In the genomic region with DNA sequence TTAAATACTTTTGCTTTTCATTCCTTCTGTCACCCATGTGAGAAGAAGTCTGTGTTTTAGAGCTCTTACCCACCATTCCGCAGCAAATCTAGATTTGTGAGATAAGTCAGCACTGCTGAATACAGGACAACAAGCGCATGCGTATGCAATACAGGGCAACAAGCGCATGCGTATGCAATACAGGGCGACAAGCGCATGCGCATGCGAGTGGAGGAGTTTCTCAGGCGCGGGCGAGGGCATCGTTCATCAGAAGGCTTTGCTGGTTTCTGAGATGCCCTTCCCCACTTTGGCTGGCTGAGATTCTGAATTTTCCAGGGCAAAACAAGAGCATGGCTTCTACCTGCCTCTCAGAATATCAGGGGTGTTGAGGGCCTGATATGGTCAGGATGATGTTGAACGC, we compare ENCODE assay signal across 30 mouse cellular contexts.
"Had no signal": no experiment of that assay in that cellular context is flagged by ENCODE, and none has a peak within 500 bp of the region (broad histone marks: within the 10 kb centered on the region; RNA-seq: fewer than 3 reads in every experiment).

No protein-coding gene starts in this region.

- H3K27ac ChIP-seq: left cerebral cortex, adult 2 months; limb, embryonic 10.5 days; limb, embryonic 12.5 days; limb, embryonic 13.5 days; limb, embryonic 15.5 days; liver, embryonic 12.5 days; liver, embryonic 13.5 days; liver, embryonic 14.5 days; liver, embryonic 15.5 days; lung, embryonic 15.5 days; macrophage; midbrain, embryonic 10.5 days; midbrain, embryonic 12.5 days; midbrain, embryonic 13.5 days; midbrain, embryonic 15.5 days had no signal

- ATAC-seq: liver, embryonic 12.5 days; liver, postnatal 0 days; lung, postnatal 0 days; midbrain, embryonic 13.5 days; midbrain, embryonic 15.5 days had no signal

- H3K36me3 ChIP-seq: limb, embryonic 10.5 days; limb, embryonic 12.5 days; limb, embryonic 13.5 days; limb, embryonic 15.5 days; liver, embryonic 12.5 days; liver, embryonic 13.5 days; liver, embryonic 15.5 days; lung, embryonic 15.5 days; midbrain, embryonic 10.5 days; midbrain, embryonic 12.5 days; midbrain, embryonic 13.5 days; midbrain, embryonic 15.5 days had no signal

- DNase-seq: left cerebral cortex, postnatal 4 days; liver; liver, embryonic 13.5 days; liver, postnatal 0 days; lung, adult 18-20 months; lung, adult 2 months; lung, embryonic 14.5 days; lung, postnatal 10 days; lung, postnatal 14 days; lung, postnatal 36 days; lung, postnatal 4 days; midbrain, embryonic 14.5 days had no signal

- H3K27me3 ChIP-seq: limb, embryonic 12.5 days; limb, embryonic 15.5 days; liver, embryonic 12.5 days; liver, embryonic 13.5 days; liver, embryonic 15.5 days; lung, embryonic 15.5 days; megakaryocyte, embryonic 14.5 days; midbrain, embryonic 12.5 days; midbrain, embryonic 13.5 days; midbrain, embryonic 15.5 days had no signal

- H3K4me2 ChIP-seq: limb, embryonic 12.5 days; limb, embryonic 13.5 days; limb, embryonic 15.5 days; liver, embryonic 11.5 days; liver, embryonic 12.5 days; liver, embryonic 13.5 days; liver, embryonic 15.5 days; lung, embryonic 14.5 days; lung, embryonic 15.5 days; midbrain, embryonic 12.5 days; midbrain, embryonic 13.5 days; midbrain, embryonic 15.5 days had no signal

- H3K4me1 ChIP-seq: limb, embryonic 10.5 days; limb, embryonic 12.5 days; limb, embryonic 13.5 days; limb, embryonic 15.5 days; liver, embryonic 12.5 days; liver, embryonic 13.5 days; liver, embryonic 15.5 days; lung, embryonic 15.5 days; megakaryocyte, embryonic 14.5 days; midbrain, embryonic 12.5 days; midbrain, embryonic 13.5 days; midbrain, embryonic 15.5 days had no signal

- H3K9me3 ChIP-seq: limb, embryonic 10.5 days; limb, embryonic 12.5 days; limb, embryonic 13.5 days; limb, embryonic 15.5 days; liver, embryonic 12.5 days; liver, embryonic 13.5 days; liver, embryonic 15.5 days; lung, embryonic 15.5 days; midbrain, embryonic 10.5 days; midbrain, embryonic 12.5 days; midbrain, embryonic 13.5 days; midbrain, embryonic 15.5 days had no signal

- H3K4me3 ChIP-seq: left cerebral cortex, adult 2 months; limb, embryonic 10.5 days; limb, embryonic 12.5 days; limb, embryonic 13.5 days; limb, embryonic 15.5 days; liver, embryonic 12.5 days; liver, embryonic 13.5 days; liver, embryonic 15.5 days; lung, embryonic 15.5 days; megakaryocyte, embryonic 14.5 days; midbrain, embryonic 10.5 days; midbrain, embryonic 12.5 days; midbrain, embryonic 13.5 days; midbrain, embryonic 15.5 days; myocyte had no signal

- H3K9ac ChIP-seq: limb, embryonic 12.5 days; limb, embryonic 13.5 days; limb, embryonic 15.5 days; liver, embryonic 12.5 days; liver, embryonic 13.5 days; liver, embryonic 14.5 days; liver, embryonic 15.5 days; liver, postnatal 0 days; lung, embryonic 14.5 days; lung, embryonic 15.5 days; midbrain, embryonic 12.5 days; midbrain, embryonic 13.5 days; midbrain, embryonic 15.5 days had no signal
